Mouse (Mus musculus) lung, embryonic 16.5 days (tissue): Measurements from ENCODE around the gene Rsad1. TPM values are rescaled to one million over a fixed set of nuclear protein-coding genes. Genes with fewer than 3 reads are reported as not detected.

Source experiments
- ATAC-seq: fragments of 200-750 bp; cut with Nextera tagmentation; 2 replicates; pipeline ENCODE4 v1.8.0; 2017; ENCODE audit warnings: low read depth, mild to moderate bottlenecking, moderate library complexity
- H3K27ac ChIP-seq: fragments of 300-500 bp; sonication (generic); 2 replicates; pipeline ENCODE4 v1.5.1; 2014; ENCODE audit warnings: mild to moderate bottlenecking, control low read depth, low read length
- H3K27me3 ChIP-seq: fragments of 300-500 bp; sonication (generic); 2 replicates; pipeline ENCODE4 v1.6.1; 2014; ENCODE audit warnings: low read depth, low read length, mixed read lengths; ENCODE audit not compliant: control insufficient read depth, insufficient read depth
- H3K36me3 ChIP-seq: fragments of 300-500 bp; sonication (generic); 2 replicates; pipeline ENCODE4 v1.6.1; 2014; ENCODE audit warnings: low read length; ENCODE audit not compliant: control insufficient read depth, insufficient read depth
- H3K4me1 ChIP-seq: fragments of 300-500 bp; sonication (generic); replicated peaks from 2 replicates; pipeline ENCODE4 v1.6.1; 2014; ENCODE audit warnings: low read length, mixed read lengths; ENCODE audit not compliant: control insufficient read depth, insufficient read depth
- H3K4me2 ChIP-seq: fragments of 300-500 bp; sonication (generic); 2 replicates; pipeline ENCODE4 v1.6.1; 2014; ENCODE audit warnings: low read depth, low read length, control low read depth
- H3K4me3 ChIP-seq: fragments of 300-500 bp; sonication (generic); 2 replicates; pipeline ENCODE4 v1.5.1; 2014; ENCODE audit warnings: mild to moderate bottlenecking, low read length, control low read depth
- H3K9ac ChIP-seq: fragments of 300-500 bp; sonication (generic); 2 replicates; pipeline ENCODE4 v1.6.1; 2014; ENCODE audit warnings: low read length, control low read depth
- H3K9me3 ChIP-seq: fragments of 300-500 bp; sonication (generic); 2 replicates; pipeline ENCODE4 v1.6.1; 2016; ENCODE audit warnings: low read length; ENCODE audit not compliant: control insufficient read depth
- WGBS: fragments of 180-500 bp; shearing (Covaris S2); extraction: QIAGEN DNeasy Blood & Tissue Kit; methylation state at CpG from one replicate; pipeline ENCODE4 v1.1.7; 2014; 5-methylcytosine and 5-hydroxymethylcytosine counted together
- polyA plus RNA-seq: library from polyadenylated mRNA; unstranded; fragments of >200 nt; fragmentation: Nextera tagmentation; extraction: Ambion mirVana; gene quantifications from 2 replicates; pipeline ENCODE4 v1.2.1, GENCODE M21; 2015

Rsad1 gene
- polyA plus RNA-seq, 1 experiment from 2014 or later, result 4.2 TPM

GRCm38 (mm10) chr11:94501482-94501881, 47.6 kb downstream of the Rsad1 start:
- WGBS, result 72% methylated on average over 8 of the region's 8 CpGs
- no peak for ATAC-seq
- Histone ChIP-seq H3K27me3 (no peaks in the 10 kb centered on the region; the same call in 1 of the 2 replicates), H3K4me2 (no peak overlapping the region), H3K9ac (no peak overlapping the region), H3K4me1 (peaks cover 23% of the 10 kb centered on the region), H3K27ac (no peak overlapping the region), H3K9me3 (no peaks in the 10 kb centered on the region), H3K36me3 (no peaks in the 10 kb centered on the region), H3K4me3 (no peak overlapping the region)

- peak overlapping the region; percentile 68 for H3K9ac ChIP-seq
- ATAC-seq, result no peak
- no peaks in the 10 kb centered on the region; the same call in 1 of the 2 replicates for H3K27me3 ChIP-seq
- 22% methylated on average over 8 of the region's 8 CpGs for WGBS
- H3K27ac ChIP-seq, result peak overlapping the region; percentile 96
- peaks cover 2% of the 10 kb centered on the region for H3K36me3 ChIP-seq
- H3K9me3 ChIP-seq, result no peaks in the 10 kb centered on the region
- H3K4me2 ChIP-seq, result peak overlapping the region; percentile 58
- H3K4me1 ChIP-seq, result peaks cover 25% of the 10 kb centered on the region
- H3K4me3 ChIP-seq, result peak overlapping the region; percentile 54
Observed at GRCm38 (mm10) chr11:94500362-94500761, 48.7 kb downstream of the Rsad1 start.

DNA sequence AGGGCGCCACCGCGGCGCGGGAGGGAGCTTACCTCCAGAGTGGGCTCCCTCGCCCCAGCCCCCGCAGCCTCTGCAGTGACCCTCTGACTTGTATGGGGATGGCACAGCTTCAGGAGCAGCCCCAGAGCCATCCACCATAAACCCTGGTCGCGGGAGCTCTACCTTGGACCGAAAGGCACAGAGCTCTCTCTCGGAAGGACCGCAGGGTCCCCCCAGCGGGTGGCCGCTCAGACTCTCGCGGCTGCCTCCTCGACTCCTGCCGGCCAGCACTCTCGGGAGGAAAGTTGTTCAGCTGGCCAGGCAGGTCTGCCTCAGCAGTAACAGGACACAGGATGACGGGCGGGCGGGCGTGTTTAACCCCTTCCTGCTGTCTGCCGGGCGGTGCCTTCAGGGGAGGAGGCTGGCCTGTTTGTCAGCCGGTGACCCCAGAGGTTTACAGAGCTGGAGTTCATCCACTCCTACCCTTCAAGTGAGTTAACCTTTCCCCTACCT, 49.3 kb downstream of the Rsad1 start, which contains the start of gene Epn3:
Gene Epn3, minus strand, starts transcription at position 314 of the 492 bp plus-strand sequence.
- H3K36me3 ChIP-seq, result peaks cover 2% of the 10 kb centered on the region
- H3K4me2 ChIP-seq, result peak within 1 kb of the TSS; percentile 58
- no peaks in the 10 kb centered on the region for H3K9me3 ChIP-seq
- no peaks in the 10 kb centered on the region; the same call in 1 of the 2 replicates for H3K27me3 ChIP-seq
- peak within 1 kb of the TSS; percentile 68 for H3K9ac ChIP-seq
- peak; percentile 75 for ATAC-seq
- under 1% methylated on average over 26 of the region's 26 CpGs for WGBS
- H3K4me1 ChIP-seq, result peaks cover 29% of the 10 kb centered on the region
- peak within 1 kb of the TSS; percentile 54 for H3K4me3 ChIP-seq
- H3K27ac ChIP-seq, result peak within 1 kb of the TSS; percentile 96

DNA sequence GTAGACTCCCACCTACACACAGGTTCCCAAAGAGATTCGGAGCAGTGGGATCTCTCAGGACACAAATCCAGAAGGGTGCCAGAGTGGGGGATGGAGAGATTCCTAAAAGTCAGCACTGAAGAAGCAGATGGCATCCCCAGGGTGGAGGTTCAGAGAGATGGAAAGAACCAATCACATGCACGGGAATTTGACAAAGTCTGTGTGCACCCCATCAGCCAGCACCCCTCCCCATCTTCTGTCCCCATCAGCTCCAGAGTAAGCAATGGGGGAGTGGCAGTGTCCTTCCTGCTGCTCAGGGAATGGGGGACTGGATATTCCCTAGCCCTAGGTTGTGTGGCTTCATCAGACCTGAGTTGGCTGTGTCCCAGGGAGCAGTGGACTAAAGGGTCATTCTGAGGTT, 50.0 kb downstream of the Rsad1 start:
- H3K27ac ChIP-seq, result peak overlapping the region; percentile 96
- peaks cover 2% of the 10 kb centered on the region for H3K36me3 ChIP-seq
- peak overlapping the region; percentile 54 for H3K4me3 ChIP-seq
- H3K9ac ChIP-seq, result peak overlapping the region; percentile 68
- no peaks in the 10 kb centered on the region for H3K9me3 ChIP-seq
- no peaks in the 10 kb centered on the region; the same call in 1 of the 2 replicates for H3K27me3 ChIP-seq
- 0 out of 2 replicates have a peak, but pooled peaks have one; percentile 15 for ATAC-seq
- H3K4me1 ChIP-seq, result peaks cover 29% of the 10 kb centered on the region
- 6% methylated on average over 2 of the region's 2 CpGs for WGBS
- H3K4me2 ChIP-seq, result peak overlapping the region; percentile 58

GRCm38 (mm10) chr11:94498093-94498996, 50.7 kb downstream of the Rsad1 start:
- peaks cover 29% of the 10 kb centered on the region for H3K4me1 ChIP-seq
- 17% methylated on average over 19 of the region's 19 CpGs for WGBS
- ATAC-seq, result peak; percentile 59
- no peaks in the 10 kb centered on the region for H3K9me3 ChIP-seq
- H3K4me3 ChIP-seq, result peak overlapping the region; percentile 54
- H3K27me3 ChIP-seq, result no peaks in the 10 kb centered on the region; the same call in 1 of the 2 replicates
- peak overlapping the region; percentile 58 for H3K4me2 ChIP-seq
- H3K36me3 ChIP-seq, result peaks cover 2% of the 10 kb centered on the region
- H3K9ac ChIP-seq, result peak overlapping the region; percentile 68
- peak overlapping the region; percentile 96 for H3K27ac ChIP-seq

GRCm38 (mm10) chr11:94495415-94495814, 53.6 kb downstream of the Rsad1 start:
- peak overlapping the region; percentile 70 for H3K27ac ChIP-seq
- peak; percentile 31 for ATAC-seq
- WGBS, result 54% methylated on average over 3 of the region's 3 CpGs
- peak overlapping the region; percentile 12 for H3K4me2 ChIP-seq
- H3K9me3 ChIP-seq, result no peaks in the 10 kb centered on the region
- H3K4me3 ChIP-seq, result no peak overlapping the region
- peaks cover 43% of the 10 kb centered on the region for H3K4me1 ChIP-seq
- peaks cover 2% of the 10 kb centered on the region for H3K36me3 ChIP-seq
- H3K27me3 ChIP-seq, result no peaks in the 10 kb centered on the region; the same call in 1 of the 2 replicates
- H3K9ac ChIP-seq, result peak overlapping the region; percentile 7; the same call in 1 of the 2 replicates

GRCm38 (mm10) chr11:94491749-94492099, 57.3 kb downstream of the Rsad1 start:
- peaks cover 2% of the 10 kb centered on the region for H3K36me3 ChIP-seq
- H3K9ac ChIP-seq, result peak overlapping the region; percentile 19; the same call in 1 of the 2 replicates
- H3K9me3 ChIP-seq, result no peaks in the 10 kb centered on the region
- H3K27ac ChIP-seq, result no peak overlapping the region
- no peaks in the 10 kb centered on the region; the same call in 1 of the 2 replicates for H3K27me3 ChIP-seq
- WGBS, result 57% methylated on average over 7 of the region's 7 CpGs
- H3K4me3 ChIP-seq, result no peak overlapping the region
- H3K4me1 ChIP-seq, result peaks cover 30% of the 10 kb centered on the region; the same call in 1 of the 2 replicates
- H3K4me2 ChIP-seq, result peak overlapping the region; percentile 78
- no peak for ATAC-seq

DNA sequence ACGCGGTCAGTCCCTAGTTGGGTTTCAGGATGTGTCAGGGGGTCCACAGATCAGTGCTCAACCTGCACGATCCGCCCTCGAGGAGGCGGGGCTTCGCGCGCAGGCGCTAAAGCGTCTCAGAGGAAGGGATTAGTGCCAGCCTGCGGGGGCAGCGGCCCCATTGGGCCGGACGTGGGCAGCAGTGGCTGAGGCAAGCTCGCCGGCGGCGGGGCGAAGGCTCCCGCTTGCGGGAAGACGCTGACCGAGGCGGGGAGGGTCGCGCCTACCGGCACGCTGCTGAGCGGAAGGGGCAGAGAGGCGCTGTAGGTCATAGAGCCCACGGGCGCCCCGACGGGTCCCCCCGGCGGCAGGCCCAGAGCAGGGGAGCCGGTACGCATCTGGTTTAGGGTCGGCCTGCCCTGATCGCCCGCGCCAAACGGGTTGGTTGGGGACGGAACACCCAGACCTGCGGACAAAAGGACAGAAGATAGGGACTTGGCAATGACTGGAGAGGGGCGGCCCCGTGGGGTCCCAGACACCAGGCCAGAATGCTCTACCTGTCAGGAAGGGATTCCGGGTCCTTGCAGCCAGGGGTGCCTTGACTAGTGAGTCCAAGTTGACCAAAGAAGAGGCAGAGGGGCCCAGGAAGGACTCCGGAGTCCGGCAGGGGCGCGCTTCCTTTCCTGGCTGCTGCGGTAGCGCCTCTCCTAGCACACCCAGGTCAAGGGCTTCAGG, 57.9 kb downstream of the Rsad1 start:
- no peak overlapping the region for H3K27ac ChIP-seq
- H3K9me3 ChIP-seq, result no peaks in the 10 kb centered on the region
- H3K9ac ChIP-seq, result peak overlapping the region; percentile 63
- peaks cover 30% of the 10 kb centered on the region; the same call in 1 of the 2 replicates for H3K4me1 ChIP-seq
- WGBS, result 4% methylated on average over 53 of the region's 55 CpGs
- peak overlapping the region; percentile 50 for H3K4me3 ChIP-seq
- no peaks in the 10 kb centered on the region; the same call in 1 of the 2 replicates for H3K27me3 ChIP-seq
- H3K4me2 ChIP-seq, result peak overlapping the region; percentile 78
- ATAC-seq, result 0 out of 2 replicates have a peak, but pooled peaks have one; percentile 26
- peaks cover 2% of the 10 kb centered on the region for H3K36me3 ChIP-seq
